Mouse (Mus musculus) macrophage (primary cell): ENCODE data around the gene Hoxc5. TPM values are rescaled to one million over a fixed set of nuclear protein-coding genes. Genes with fewer than 3 reads are reported as not detected.

Experiments
- H3K27ac ChIP-seq: fragments of 350-480 bp; formaldehyde crosslinking; 2 replicates; pipeline ENCODE4 v1.9.0; 2021
- H3K36me3 ChIP-seq: fragments of 350-480 bp; formaldehyde crosslinking; 2 replicates; pipeline ENCODE4 v1.9.0; 2021; ENCODE audit errors: inconsistent target
- H3K4me3 ChIP-seq: fragments of 350-480 bp; formaldehyde crosslinking; 2 replicates; pipeline ENCODE4 v1.9.0; 2021; ENCODE audit errors: inconsistent target
- H3K79me2 ChIP-seq: fragments of 350-480 bp; formaldehyde crosslinking; 2 replicates; pipeline ENCODE4 v1.9.0; 2021; ENCODE audit errors: inconsistent target
- WGBS: methylation state at CpG from one replicate; pipeline ENCODE4 v1.1.7; 2026; ENCODE audit warnings: inconsistent platforms; ENCODE audit not compliant: missing documents; 5-methylcytosine and 5-hydroxymethylcytosine counted together
- polyA plus RNA-seq: library from polyadenylated mRNA; stranded (reverse); fragments of 250-400 nt; gene quantifications from 3 replicates; pipeline ENCODE4 v1.2.4, GENCODE M21; 2018; ENCODE audit warnings: inconsistent platforms

Hoxc5 gene
- polyA plus RNA-seq, 1 experiment from 2014 or later = not detected

- H3K4me3 ChIP-seq = no peak overlapping the region
- H3K27ac ChIP-seq = no peak overlapping the region
- H3K79me2 ChIP-seq = no peaks in the 10 kb centered on the region
- H3K36me3 ChIP-seq = no peaks in the 10 kb centered on the region
- 4% methylated on average over 40 of the region's 40 CpGs for WGBS
These were observed 11.2 kb upstream of the Hoxc5 start for GRCm38 (mm10) chr15:102955833-102956640.

GRCm38 (mm10) chr15:102956906-102957305 lies 10.3 kb upstream of the Hoxc5 start:
- Histone ChIP-seq H3K36me3 (no peaks in the 10 kb centered on the region), H3K79me2 (no peaks in the 10 kb centered on the region), H3K27ac (no peak overlapping the region), H3K4me3 (no peak overlapping the region)
- WGBS = 9% methylated on average over 12 of the region's 12 CpGs

- Histone ChIP-seq H3K27ac (no peak overlapping the region), H3K36me3 (no peaks in the 10 kb centered on the region), H3K79me2 (no peaks in the 10 kb centered on the region), H3K4me3 (no peak overlapping the region)
- WGBS = 7% methylated on average over 13 of the region's 13 CpGs
These were observed 7.5 kb upstream of the Hoxc5 start for GRCm38 (mm10) chr15:102959663-102960191.

GRCm38 (mm10) chr15:102961728-102962127 lies 5.5 kb upstream of the Hoxc5 start:
- Histone ChIP-seq H3K36me3 (no peaks in the 10 kb centered on the region), H3K4me3 (no peak overlapping the region), H3K27ac (no peak overlapping the region), H3K79me2 (no peaks in the 10 kb centered on the region)
- WGBS = 8% methylated on average over 5 of the region's 6 CpGs

- no peak overlapping the region for H3K27ac ChIP-seq
- no peak overlapping the region for H3K4me3 ChIP-seq
- H3K79me2 ChIP-seq = no peaks in the 10 kb centered on the region
- H3K36me3 ChIP-seq = no peaks in the 10 kb centered on the region
- 12% methylated on average over 13 of the region's 13 CpGs for WGBS
These were observed 4.8 kb upstream of the Hoxc5 start for GRCm38 (mm10) chr15:102962492-102962891.

GRCm38 (mm10) chr15:102963259-102963658 lies 4.0 kb upstream of the Hoxc5 start:
- Histone ChIP-seq H3K27ac (no peak overlapping the region), H3K79me2 (no peaks in the 10 kb centered on the region), H3K36me3 (no peaks in the 10 kb centered on the region), H3K4me3 (no peak overlapping the region)
- 7% methylated on average over 8 of the region's 8 CpGs for WGBS

GRCm38 (mm10) chr15:102963671-102964640 lies 3.3 kb upstream of the Hoxc5 start:
- no peak overlapping the region for H3K4me3 ChIP-seq
- no peak overlapping the region for H3K27ac ChIP-seq
- H3K79me2 ChIP-seq = no peaks in the 10 kb centered on the region
- WGBS = 3% methylated on average over 28 of the region's 28 CpGs
- H3K36me3 ChIP-seq = no peaks in the 10 kb centered on the region

GRCm38 (mm10) chr15:102965003-102965891 lies 2.0 kb upstream of the Hoxc5 start:
- no peak overlapping the region for H3K4me3 ChIP-seq
- WGBS = 11% methylated on average over 26 of the region's 26 CpGs
- H3K36me3 ChIP-seq = no peaks in the 10 kb centered on the region
- no peaks in the 10 kb centered on the region for H3K79me2 ChIP-seq
- H3K27ac ChIP-seq = no peak overlapping the region

- Histone ChIP-seq H3K36me3 (no peaks in the 10 kb centered on the region), H3K27ac (no peak overlapping the region), H3K79me2 (no peaks in the 10 kb centered on the region), H3K4me3 (no peak overlapping the region)
- 6% methylated on average over 28 of the region's 30 CpGs for WGBS
These were observed 1.1 kb upstream of the Hoxc5 start for GRCm38 (mm10) chr15:102965892-102966775.

- Histone ChIP-seq H3K27ac (no peak within 1 kb of the TSS), H3K79me2 (no peaks in the 10 kb centered on the region), H3K4me3 (no peak within 1 kb of the TSS), H3K36me3 (no peaks in the 10 kb centered on the region)
- WGBS = 10% methylated on average over 26 of the region's 27 CpGs
These were observed 399 bp upstream of the Hoxc5 start, which contains the start of gene Hoxc10 for GRCm38 (mm10) chr15:102966776-102967311. Gene Hoxc10, plus strand, starts transcription at chr15:102966796.

- Histone ChIP-seq H3K79me2 (no peaks in the 10 kb centered on the region), H3K27ac (no peak overlapping the region), H3K36me3 (no peaks in the 10 kb centered on the region), H3K4me3 (no peak overlapping the region)
- whole genome bisulfite sequencing = 10% methylated on average over 34 of the region's 34 CpGs
These were observed 511 bp downstream of the Hoxc5 start for GRCm38 (mm10) chr15:102967511-102968397.

- no peaks in the 10 kb centered on the region for H3K79me2 ChIP-seq
- H3K36me3 ChIP-seq = no peaks in the 10 kb centered on the region
- no peak overlapping the region for H3K27ac ChIP-seq
- 56% methylated on average over 1 of the region's 1 CpGs for WGBS
- H3K4me3 ChIP-seq = no peak overlapping the region
These were observed 2.1 kb downstream of the Hoxc5 start for GRCm38 (mm10) chr15:102969296-102969695.
